Mouse (Mus musculus): ENCODE results near the gene Gm14409.
"Not testable (repeated sequence)": the region's sequence is repeated elsewhere in the genome, so short reads cannot be mapped to it uniquely, and the experiment has no call there.

The Gm14409 gene

GRCm38 (mm10) chr2:177266936-177267335 is at the start of gene Gm14409:
Gene Gm14409, minus strand, starts transcription at chr2:177267036.
- in situ Hi-C loops (cut with MboI, MseI) = not testable (repeated sequence)

DNA sequence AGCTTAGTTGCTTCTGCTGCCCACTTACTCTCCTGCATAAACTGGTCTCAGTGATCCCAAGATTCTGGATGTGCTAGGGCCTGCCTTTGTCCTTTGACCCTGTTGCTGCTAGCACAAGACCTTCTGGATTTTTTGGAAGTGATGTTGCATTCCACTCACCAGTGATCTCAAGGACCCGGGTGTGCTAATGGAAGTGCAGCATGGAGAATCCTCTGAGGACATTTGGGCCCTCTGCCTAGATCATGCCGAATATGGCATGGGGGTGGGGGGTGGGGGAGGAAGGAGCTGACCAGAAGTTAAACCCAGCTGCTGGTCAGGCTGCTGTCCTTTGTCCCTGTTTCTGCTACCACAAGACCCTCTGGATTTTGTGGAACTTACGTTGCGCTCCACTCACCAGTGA is 42.8 kb upstream of the Gm14409 start:
- in situ Hi-C loops (cut with MboI, MseI) = not testable (repeated sequence)

- in situ Hi-C loops (cut with MboI, MseI) = not testable (repeated sequence)
Observed at GRCm38 (mm10) chr2:177304980-177305379, 38.1 kb upstream of the Gm14409 start.

- in situ Hi-C loops (cut with MboI, MseI) = not testable (repeated sequence)
Observed at GRCm38 (mm10) chr2:177283701-177284100, 16.9 kb upstream of the Gm14409 start.

- in situ Hi-C loops (cut with MboI, MseI) = not testable (repeated sequence)
Observed at GRCm38 (mm10) chr2:177277754-177278153, 10.9 kb upstream of the Gm14409 start.

GRCm38 (mm10) chr2:177272237-177272636 is 5.4 kb upstream of the Gm14409 start:
- in situ Hi-C loops (cut with MboI, MseI) = not testable (repeated sequence)

DNA sequence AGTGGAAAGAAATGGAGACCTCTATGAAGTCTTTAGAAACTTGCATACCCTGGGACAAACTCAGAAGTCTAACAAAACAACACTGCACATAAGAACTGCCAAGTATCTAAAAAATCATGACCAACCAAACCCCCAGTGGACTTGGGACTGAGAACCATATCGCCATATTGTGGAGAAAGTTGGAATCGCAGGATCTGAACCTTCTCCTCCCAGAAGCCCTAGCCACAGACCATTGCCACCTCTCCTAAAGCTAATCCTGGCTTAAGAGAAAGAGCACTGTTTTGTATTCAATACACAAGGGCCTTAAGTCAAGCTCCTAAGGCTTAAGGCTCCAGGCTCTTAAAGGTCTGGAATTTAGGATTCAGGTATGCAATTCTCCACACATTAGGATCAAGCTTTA is 19.4 kb downstream of the Gm14409 start:
- in situ Hi-C loops (cut with MboI, MseI) = loop anchor here (5.0 kb wide), 1 partner anchor 310 kb away; no protein-coding TSS in a partner anchor

GRCm38 (mm10) chr2:177230461-177230860 is 36.4 kb downstream of the Gm14409 start:
- in situ Hi-C loops (cut with MboI, MseI) = not testable (repeated sequence)
